Mouse (Mus musculus): ENCODE results near the gene Macrod2.

Gene Macrod2

GRCm38 (mm10) chr2:141672814-141673213 lies 1277.7 kb downstream of the Macrod2 start:
- no peak for DNase-seq (ENCODE audit: low spot score in 2 of 2)

- DNase-seq (ENCODE audit: low spot score in 2 of 2) = no peak
These were observed 1278.3 kb downstream of the Macrod2 start for GRCm38 (mm10) chr2:141673405-141673804.

DNA sequence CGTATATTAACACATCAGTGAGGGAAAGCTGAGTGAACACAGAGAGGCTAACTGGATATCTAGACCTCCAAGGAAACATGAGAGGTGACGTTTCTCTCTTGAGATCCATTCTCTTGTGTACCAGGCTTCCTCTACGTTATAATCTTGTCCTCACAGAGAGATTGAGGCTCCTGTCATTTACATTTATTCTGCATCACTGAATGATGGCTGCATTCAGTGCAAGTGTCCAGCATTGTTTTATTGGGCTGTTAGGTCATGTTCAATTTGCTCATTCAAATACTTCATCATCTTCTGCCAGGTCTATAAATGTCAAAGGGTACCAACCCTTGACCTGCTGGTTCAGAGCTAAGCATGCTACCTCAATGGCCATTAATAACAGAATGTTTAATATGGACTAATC lies 1302.4 kb downstream of the Macrod2 start:
- DNase-seq (ENCODE audit: low spot score in 2 of 2) = no peak

GRCm38 (mm10) chr2:141698320-141698719 lies 1303.2 kb downstream of the Macrod2 start:
- no peak for DNase-seq (ENCODE audit: low spot score in 2 of 2)

- DNase-seq (ENCODE audit: low spot score in 2 of 2) = no peak
These were observed 1305.8 kb downstream of the Macrod2 start for GRCm38 (mm10) chr2:141700759-141701452.

GRCm38 (mm10) chr2:141711785-141712184 lies 1316.7 kb downstream of the Macrod2 start:
- no peak for DNase-seq (ENCODE audit: low spot score in 2 of 2)

GRCm38 (mm10) chr2:141712265-141712664 lies 1317.2 kb downstream of the Macrod2 start:
- DNase-seq (ENCODE audit: low spot score in 2 of 2) = no peak

DNA sequence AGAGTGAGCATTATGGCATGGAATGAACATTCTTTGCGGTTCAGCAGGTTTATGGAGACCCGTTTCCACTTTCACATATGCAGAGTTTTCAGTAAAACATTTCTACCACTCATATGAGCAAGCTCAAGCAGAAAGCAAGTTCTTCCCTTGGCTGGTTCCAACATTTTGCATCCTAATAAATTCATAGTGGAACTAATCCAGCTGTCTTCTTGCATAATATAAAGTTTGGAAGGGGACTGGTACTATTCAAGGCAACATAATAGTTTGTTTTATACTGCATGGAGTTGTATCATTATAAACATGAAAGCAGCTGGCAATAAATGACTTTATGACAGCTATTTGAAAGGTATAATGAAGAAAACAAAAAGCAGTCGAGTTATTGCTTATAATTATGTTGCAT lies 1320.0 kb downstream of the Macrod2 start:
- no peak for DNase-seq (ENCODE audit: low spot score in 2 of 2)

GRCm38 (mm10) chr2:141722531-141722930 lies 1327.4 kb downstream of the Macrod2 start:
- no peak for DNase-seq (ENCODE audit: low spot score in 2 of 2)

DNA sequence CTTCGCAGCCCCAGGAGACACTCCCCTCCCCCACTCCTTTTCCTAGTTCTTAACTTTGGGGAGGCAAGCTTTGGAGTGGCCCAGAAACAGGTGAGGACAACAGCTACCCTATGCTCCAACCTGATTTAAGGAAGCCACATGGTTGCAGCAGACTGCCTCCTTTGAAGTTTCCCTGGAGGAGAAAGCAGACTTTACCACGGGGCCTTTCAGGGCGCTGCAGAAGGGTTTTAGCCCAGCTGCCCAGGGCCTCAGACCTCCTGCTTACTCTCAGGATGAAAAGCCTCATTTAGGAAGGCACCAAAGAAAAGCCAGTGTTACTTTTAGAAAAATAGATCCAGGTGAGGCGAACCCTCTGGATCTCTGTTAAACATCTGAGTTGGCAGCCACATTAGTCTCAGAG lies 1333.9 kb downstream of the Macrod2 start:
- DNase-seq (ENCODE audit: low spot score in 2 of 2) = no peak

- DNase-seq (ENCODE audit: low spot score in 2 of 2) = peak; percentile 18 to 42
These were observed 1341.8 kb downstream of the Macrod2 start for GRCm38 (mm10) chr2:141736685-141737456.

DNA sequence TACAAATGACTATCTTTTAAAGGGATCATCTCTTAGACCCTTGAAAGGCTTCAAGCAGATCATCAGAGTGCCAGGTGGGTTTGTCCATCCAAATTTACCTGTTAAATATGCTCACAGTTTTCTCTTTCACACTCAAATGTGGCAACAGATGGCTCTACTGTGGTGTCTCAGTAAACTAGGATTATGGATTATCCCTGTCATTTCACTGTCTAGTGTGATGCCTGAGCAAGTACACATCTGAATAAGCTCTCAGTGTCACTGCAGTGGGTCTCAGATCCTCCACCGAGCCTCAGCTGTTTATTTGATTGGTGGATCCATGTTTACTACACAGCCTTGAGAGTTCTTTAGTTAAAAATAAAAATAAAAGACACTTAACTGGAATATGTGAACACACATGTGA lies 1343.6 kb downstream of the Macrod2 start:
- DNase-seq (ENCODE audit: low spot score in 2 of 2) = no peak

- no peak for DNase-seq (ENCODE audit: low spot score in 2 of 2)
These were observed 1345.2 kb downstream of the Macrod2 start for GRCm38 (mm10) chr2:141740318-141740717.

GRCm38 (mm10) chr2:141800236-141800635 lies 1405.1 kb downstream of the Macrod2 start:
- no peak for DNase-seq (ENCODE audit: low spot score in 2 of 2)

DNA sequence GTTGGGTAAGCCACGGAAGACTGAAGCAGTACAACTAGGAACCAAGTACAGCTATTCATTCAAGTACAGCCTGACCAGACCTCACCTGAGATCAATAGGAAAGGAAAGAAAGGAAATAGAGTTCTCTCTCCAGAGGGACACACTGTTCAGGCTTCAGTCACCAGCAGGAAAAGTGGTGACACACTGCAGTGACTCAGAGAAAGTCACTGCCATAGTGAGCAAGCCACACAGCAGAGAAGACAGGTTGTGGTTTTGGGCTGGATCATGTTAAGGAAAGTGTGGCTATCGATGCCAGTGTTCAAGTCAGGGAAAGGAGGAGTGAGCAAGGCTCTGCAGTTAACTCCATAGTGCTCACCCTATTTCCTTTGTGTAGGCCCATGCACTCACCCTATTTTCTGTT lies 1405.8 kb downstream of the Macrod2 start:
- no peak for DNase-seq (ENCODE audit: low spot score in 2 of 2)

- DNase-seq (ENCODE audit: low spot score in 2 of 2) = no peak
These were observed 1421.2 kb downstream of the Macrod2 start for GRCm38 (mm10) chr2:141816266-141816665.

DNA sequence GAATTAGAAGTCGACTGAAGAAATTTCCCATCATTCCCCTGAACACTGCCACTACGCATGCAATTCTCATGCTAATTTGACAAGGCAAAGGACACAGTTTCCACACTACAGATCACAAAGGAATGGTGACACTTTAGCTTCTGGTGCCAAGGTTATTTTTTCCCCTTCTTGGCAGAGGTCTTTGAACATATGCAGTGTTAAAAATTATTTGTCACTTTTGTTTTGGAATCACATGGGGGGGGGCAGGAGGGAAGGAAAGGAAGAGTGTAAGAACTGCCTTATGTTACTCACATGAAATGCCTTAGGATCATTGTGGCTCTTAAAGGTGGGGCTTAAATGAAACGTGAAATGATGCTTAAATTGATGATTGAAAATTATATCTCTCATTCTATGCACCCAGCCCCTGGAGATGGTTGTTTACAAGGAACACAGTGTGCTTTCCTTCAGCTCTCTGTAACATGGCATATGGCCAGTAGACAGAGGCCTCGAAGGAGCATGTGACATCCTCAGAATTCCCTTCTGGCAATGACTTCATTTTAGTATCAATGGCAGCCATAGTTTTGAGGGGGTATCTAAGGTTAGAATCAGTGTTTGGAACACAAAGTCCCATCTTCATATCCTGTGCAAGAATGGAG lies 1422.6 kb downstream of the Macrod2 start:
- peak in 1 of 2 experiments; percentile 15 for DNase-seq (ENCODE audit: low spot score in 2 of 2)

DNA sequence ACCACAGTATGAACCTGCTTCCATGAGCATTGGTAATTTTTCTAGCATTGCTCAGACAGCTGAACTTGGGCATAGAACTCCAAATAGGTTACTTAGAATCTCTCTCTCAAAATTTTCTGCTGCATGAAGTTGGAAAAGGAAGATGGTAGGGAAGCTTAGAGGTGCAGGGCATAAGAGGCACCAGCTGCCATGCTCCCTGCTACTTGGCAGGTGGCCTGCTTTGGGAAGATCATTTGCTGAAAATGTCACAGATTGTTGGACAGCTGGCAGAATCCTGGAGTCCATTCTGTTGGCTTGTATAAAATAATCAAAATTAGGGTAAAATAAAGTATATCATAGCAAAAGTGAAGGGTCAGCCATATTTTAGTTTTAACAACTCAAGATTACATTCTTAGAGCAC lies 1425.7 kb downstream of the Macrod2 start:
- DNase-seq (ENCODE audit: low spot score in 2 of 2) = no peak

GRCm38 (mm10) chr2:141825606-141826495 lies 1430.7 kb downstream of the Macrod2 start:
- DNase-seq (ENCODE audit: low spot score in 2 of 2) = no peak

DNA sequence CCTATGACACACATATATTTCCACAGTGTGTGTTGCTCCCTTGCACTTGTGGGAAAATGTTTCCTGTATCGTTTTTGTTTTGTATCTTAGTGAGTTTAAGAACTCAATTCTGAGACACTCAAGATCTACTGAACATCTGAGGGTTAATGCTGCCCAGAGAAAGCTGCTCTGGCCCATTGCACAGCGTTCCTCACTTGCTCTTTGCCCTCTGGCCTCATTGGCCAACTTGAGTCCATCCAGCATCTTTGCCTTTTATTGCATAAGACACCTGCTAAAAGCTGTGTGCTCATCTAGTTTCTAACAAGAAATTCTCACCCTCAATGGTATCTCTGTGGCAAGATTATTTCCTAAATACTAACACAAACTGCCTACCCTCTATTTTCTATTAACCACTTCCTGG lies 1435.4 kb downstream of the Macrod2 start:
- no peak for DNase-seq (ENCODE audit: low spot score in 2 of 2)

DNA sequence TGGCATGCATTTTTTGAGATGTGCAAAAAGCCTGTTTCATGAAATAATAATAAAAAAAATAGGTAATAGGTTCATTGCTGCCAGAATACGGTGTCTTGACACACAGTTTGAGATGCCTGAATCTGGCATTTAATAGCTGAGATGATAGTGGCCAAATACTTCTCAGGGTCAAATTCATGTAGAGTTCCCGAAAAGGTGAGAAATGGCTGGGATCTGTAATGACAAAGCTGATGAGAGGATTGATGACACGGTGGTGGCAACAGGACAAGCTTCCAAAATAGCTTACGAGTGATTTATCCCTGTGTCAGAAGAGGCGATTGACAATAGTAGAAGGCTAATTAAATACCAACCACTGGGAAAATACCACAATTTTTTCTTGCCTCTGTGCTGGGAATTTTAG lies 1436.4 kb downstream of the Macrod2 start:
- DNase-seq (ENCODE audit: low spot score in 2 of 2) = no peak

Data from frontal cortex, postnatal 36 days (tissue).